Mouse (Mus musculus) lung, postnatal 10 days (tissue): ENCODE measurements around the gene Phrf1.

Experiments
- DNase-seq: peaks from one replicate; pipeline ENCODE4 v3.0.0; 2021

Phrf1 gene

GRCm38 (mm10) chr7:141228279-141229067 lies at the start of gene Phrf1:
Gene Phrf1 (plus strand): TSS chr7:141228784.
- peak; percentile 92 for DNase-seq

DNA sequence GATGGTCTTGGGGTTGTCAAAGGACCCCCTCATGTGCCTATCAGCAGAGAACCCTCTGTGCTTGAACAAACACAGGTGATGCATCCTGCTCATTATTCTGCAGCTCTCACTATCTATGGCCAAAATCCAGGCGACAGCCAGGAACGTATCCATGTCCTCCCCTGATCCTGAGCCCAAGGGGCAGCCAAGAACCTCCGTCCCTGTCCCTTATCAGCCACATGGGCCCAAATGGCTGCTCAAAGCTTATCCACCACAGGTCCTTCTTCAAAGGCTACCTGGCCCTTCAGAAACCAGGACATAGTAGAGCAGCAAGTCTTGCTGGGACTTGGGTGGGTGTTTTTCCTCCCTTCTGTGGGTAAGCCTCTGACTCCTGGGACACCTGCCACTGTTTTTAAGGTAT lies 40.4 kb upstream of the Phrf1 start:
- no peak for DNase-seq

- no peak for DNase-seq
Observed at GRCm38 (mm10) chr7:141188733-141189132, 39.9 kb upstream of the Phrf1 start.

GRCm38 (mm10) chr7:141190220-141190619 lies 38.4 kb upstream of the Phrf1 start:
- no peak for DNase-seq

DNA sequence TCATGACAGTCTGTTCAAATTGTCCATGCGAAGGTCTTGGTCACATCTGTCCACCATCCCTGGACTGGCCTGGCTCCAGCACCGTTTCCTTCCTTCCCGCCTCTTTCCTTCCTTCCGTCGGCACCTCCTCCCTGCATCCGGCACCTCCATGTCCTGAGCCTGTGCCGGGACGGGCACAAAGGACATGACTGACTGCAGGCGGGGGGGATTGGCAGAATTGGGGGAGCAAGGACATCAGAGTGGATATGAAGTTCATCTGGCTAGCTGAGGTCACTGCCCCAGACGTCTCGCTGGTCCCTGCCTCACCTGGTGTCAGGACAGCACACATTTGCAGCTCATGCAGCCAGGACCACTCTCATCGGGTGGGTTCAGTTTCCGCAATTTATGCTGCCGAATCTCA lies 37.5 kb upstream of the Phrf1 start:
- peak; percentile 58 for DNase-seq

GRCm38 (mm10) chr7:141191796-141192685 lies 36.5 kb upstream of the Phrf1 start:
- DNase-seq = no peak

GRCm38 (mm10) chr7:141192776-141193347 lies 35.7 kb upstream of the Phrf1 start:
- peak; percentile 60 for DNase-seq

DNA sequence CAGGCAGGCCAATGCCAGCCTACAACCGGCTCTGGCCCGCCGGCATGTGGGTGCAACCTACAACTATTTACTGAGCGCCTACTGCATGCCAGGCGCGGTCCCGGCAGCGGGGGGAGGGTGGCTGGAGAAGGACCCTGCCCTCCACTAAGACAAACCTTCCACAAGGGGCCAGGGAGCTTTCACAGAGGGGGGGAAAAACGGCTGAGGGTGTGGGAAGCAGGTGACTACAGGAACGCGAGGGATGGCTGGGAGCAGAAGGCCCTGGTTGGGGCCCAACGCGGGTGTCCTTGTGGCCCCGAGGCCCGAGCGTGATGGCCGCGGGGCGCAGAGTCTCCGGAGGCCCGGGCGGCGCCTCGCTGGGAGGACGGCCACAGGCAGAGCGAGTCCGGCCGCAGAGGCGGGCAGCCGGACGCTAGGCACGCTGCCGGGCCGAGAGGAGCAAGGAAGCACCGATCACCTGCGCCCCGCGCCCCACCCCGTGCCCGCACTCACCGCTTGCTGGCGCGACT lies 35.2 kb upstream of the Phrf1 start:
- DNase-seq = peak; percentile 50

DNA sequence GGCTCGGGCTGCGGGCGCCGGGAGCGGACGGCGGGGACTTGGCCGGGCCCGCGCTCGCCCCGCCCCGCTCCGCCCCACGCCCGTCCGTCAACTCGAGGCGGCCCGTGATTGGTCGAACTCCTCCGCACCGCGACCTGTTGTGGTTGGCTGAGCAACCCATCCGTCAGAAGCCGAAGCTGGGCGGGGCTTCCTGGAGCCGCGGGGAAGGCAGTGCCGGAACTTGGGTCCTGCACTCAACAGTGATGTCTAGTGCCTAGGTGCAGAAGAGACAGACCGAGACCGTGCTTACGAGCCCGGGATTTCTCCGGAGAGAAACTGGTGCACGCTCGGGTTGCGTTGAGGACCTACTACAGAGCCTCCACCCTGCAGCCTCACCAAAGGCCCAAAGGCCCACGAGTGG lies 34.6 kb upstream of the Phrf1 start, which contains the start of the genes Hras and Lrrc56:
Gene Hras (minus strand): TSS at position 58 of the 400 bp plus-strand sequence.
Gene Lrrc56 (plus strand): TSS at position 210 of the 400 bp plus-strand sequence.
- DNase-seq = peak; percentile 99

- no peak for DNase-seq
Observed at GRCm38 (mm10) chr7:141194409-141194808, 34.2 kb upstream of the Phrf1 start.

GRCm38 (mm10) chr7:141194830-141195229 lies 33.8 kb upstream of the Phrf1 start:
- DNase-seq = peak; percentile 95

DNA sequence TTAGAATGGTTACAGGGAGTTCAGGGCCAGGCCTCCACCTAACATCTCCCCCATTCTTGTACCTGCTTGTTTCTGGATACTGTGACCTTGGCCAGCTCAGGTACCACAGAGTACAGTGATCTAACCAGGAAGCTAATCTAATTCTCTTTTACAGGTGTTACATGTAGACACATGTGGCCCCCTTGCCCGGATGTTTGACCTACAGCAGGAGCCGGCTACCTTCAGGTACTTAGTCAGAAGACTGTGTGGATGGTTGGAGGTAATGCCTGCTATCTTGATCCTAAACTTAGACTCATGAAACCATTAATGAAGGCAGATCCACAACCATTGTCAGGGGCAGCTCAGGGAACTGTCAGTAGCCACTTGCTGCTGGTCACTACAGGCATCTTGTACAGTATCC lies 32.8 kb upstream of the Phrf1 start:
- no peak for DNase-seq

DNA sequence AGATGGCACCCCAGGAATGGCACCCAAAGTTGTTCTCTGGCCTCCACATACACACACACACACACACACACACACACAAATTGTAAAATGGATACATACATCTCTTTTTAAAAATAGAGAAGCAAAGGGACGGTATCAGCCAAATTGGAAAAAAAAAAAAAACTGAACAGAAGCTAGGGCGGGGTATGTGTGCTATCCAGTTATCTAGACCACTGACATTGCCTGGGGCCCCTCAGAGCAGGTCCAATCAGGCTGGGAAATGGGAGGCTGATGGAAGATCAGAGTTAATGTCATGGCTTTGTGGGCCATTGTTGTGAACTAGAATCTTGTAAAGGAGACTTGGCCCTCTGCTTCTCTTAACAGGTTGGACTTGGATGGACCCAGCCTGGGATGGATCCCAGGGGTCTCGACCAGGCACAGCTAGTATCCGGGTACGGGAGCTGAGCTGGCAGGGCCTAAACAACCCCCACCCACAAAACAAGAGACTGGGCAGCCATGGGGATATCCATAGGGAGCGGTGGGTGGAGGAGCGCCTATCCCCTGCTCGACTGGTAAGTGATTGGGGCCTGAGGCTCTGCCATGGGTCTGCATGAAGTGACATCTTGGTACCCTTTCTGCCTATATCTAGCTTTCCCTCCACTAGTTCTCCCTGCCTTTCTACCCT lies 31.8 kb upstream of the Phrf1 start:
- no peak for DNase-seq

DNA sequence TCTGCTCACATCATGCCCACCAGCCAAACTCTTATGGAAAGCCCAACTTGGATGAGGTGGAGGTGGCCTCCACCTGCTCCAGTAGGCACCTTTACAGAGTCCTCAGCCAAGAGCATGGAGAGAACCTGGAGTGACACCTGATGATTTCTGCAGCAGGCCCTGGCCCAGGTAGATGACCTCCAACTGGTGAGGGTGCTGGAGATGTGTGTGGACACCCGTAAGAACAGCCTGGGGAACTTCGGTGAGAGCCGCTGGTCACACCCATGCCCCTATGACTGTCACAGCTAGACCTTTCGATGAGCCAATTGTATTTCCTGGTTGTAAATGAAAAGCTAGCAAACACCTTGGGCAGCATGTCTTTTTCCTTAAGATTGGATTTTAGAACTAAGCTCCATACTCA lies 30.5 kb upstream of the Phrf1 start:
- no peak for DNase-seq

- DNase-seq = no peak
Observed at GRCm38 (mm10) chr7:141204546-141204945, 24.0 kb upstream of the Phrf1 start.

GRCm38 (mm10) chr7:141205504-141205903 lies 23.1 kb upstream of the Phrf1 start:
- DNase-seq = no peak

GRCm38 (mm10) chr7:141206182-141206937 lies 22.2 kb upstream of the Phrf1 start:
- no peak for DNase-seq

- DNase-seq = no peak
Observed at GRCm38 (mm10) chr7:141209526-141209925, 19.1 kb upstream of the Phrf1 start.

DNA sequence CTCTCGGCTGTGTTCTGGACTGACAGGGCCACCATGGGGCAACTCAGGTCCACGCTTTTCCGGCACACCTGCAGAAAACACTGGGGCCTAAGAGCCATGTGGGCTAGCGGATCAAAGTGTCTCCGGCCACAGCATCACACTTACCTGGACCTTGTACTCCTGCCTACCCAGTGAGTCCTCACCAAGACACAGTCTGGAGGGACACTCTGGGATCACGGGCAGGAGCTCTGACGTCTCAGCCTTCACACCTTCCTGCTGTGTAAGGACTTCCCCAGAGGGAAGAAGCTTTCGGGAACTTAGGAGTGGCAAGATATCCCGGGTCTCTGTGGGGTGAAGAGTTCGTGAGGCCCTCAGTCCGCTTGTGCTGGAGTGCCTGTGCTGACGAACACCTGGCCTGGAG lies 18.4 kb upstream of the Phrf1 start:
- DNase-seq = no peak

DNA sequence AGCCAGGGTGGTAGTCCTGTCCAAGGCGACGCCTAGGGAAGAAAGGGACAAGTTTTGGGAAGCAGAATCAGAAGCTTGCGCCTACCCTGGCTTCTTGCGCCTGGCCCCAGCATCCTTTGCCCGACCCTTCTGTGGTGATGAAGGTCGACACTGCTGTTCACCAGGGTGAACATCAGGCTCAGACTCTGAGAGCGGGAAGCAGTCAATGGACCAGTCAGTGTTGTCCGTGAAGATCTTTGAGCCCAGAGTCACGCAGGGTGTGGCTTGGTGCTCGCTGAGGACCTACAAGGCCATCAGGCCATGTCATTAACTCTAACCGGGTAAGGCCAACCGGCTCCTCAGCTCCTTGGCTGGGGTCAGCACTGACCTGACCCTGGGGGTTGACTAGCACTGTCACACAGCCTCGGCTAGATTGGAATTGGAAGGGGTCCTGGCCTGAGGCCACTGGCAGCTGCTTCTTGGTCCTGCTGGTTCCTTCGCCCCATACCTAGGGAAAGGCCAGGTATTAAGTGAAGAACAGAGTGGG lies 17.9 kb upstream of the Phrf1 start:
- no peak for DNase-seq

- DNase-seq = no peak
Observed at GRCm38 (mm10) chr7:141213133-141213532, 15.5 kb upstream of the Phrf1 start.
